Mouse (Mus musculus) telencephalon, adult 2 months (tissue): ENCODE data around the gene Rmdn2.

Source experiments
- DNase-seq: peaks from one replicate; pipeline ENCODE4 v3.0.0-alpha.2; 2011; ENCODE audit warnings: low read depth, low spot score

Gene Rmdn2

DNA sequence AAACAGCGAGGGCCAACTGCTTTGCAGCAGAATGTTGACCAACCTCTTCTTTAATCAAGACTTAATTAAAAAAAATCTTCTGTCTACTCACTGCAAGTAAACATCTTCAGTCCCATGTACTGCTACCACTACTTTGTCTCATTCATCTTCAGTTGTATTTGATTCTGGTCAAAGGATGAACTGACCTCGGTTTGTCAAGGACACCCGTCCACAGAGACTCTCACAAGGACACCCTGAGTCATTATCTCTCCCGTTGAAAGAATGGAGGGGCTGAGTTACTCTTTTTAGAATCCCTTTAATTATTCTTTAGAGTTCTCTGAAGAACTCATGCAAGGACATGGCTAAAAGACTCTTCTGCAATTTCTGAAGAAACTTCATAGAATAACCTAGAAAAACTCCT is at the start of gene Rmdn2:
Rmdn2 (plus strand) TSS at position 319 of the 400 bp plus-strand sequence.
- DNase-seq, result no peak

DNA sequence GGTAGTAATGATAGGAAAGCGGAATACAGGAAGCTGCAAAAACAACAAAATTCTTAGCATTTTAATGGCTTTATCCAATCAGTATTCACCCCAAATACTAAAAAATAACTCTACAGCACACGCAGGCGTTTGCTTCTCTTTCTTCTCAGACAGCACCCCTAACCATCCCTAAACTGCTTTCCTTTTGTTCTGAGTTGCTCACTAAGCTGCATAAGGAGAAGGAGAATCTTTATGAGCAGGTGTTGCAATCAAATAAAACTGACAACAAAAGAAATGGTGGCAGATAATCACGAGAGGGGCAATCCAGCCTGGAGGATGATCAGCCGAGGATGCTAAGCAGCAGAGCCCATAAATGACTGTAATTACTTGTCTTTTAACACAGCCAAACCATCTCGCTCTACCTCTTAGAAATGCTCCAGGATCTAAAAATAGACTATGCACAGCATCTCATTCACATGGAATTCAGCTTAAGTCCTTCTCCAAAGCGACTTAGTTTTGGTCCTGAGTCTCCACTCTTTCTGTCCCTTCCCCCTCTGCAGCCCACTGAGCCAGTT is 48.5 kb upstream of the Rmdn2 start:
- DNase-seq, result no peak

DNA sequence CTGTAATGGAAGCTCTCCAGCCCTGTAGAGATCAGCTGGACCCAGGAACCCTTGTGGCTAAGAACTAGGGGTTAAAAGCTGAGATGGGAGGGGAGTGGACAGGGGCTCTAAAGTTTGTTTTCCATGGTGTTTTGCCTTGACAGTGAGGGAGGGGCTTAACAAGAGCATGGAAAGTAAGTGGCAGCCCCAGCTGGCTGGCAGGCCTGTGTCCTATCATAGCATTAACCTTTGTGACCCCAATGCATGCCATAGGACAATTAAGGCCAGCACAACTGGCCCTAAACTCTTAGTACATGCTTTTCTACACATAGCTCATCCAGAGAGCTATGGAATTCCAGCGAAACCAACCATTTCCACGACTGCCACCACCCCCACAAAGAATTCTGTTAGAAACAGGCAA is 47.9 kb upstream of the Rmdn2 start:
- no peak for DNase-seq

DNA sequence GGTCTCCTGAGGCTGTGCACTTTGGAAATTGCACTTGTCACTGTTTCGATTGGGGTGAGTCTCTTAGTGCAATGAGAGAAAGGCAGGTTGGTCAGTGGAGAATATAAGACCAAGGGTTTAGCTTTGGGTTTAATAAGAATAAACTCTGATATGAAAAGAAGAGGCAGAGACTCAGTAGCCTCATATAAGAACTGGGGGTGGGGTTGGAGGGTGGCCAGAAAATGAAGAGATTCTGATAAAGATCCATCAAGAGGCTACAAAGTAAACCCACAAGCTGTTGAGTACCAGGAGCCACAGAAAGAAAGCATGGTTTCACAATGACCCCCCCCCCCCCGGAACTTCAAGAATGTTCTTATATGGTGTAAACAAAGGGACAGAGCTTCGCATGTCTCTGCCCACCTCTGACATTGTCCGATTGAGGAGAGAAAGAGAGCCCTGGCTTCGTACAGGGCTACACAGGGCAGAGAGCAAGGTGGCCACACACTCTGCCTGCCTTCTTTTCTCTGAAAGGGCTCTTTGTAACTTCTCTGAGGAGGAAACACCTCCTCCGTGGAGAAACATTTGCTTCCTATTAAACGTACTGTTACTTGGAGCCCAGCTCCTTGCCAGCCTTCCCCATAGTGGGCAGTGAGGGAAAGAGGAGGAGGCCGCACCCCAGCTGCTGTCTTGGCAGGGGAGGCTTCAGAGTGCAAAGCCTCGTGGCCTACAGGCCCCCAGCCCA is 46.3 kb upstream of the Rmdn2 start:
- DNase-seq, result no peak

DNA sequence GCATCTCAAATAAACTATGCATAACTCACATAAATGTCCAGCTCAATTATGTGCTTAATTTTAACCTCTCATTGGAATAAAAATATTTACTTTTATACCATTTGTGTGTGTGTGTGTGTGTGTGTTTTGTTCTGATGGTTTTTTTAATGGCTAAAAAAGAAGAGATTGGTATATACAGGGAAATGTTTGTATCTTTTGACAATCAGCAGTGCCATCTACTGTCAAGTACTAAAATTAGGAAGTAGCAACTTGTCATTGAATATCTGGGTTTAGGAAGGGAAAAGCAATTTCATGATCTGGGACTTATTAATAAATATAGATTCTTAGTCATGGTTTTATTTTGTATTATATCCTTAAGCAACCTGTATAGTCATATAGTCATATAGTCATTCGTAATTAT is 43.3 kb upstream of the Rmdn2 start:
- DNase-seq, result peak; percentile 36

DNA sequence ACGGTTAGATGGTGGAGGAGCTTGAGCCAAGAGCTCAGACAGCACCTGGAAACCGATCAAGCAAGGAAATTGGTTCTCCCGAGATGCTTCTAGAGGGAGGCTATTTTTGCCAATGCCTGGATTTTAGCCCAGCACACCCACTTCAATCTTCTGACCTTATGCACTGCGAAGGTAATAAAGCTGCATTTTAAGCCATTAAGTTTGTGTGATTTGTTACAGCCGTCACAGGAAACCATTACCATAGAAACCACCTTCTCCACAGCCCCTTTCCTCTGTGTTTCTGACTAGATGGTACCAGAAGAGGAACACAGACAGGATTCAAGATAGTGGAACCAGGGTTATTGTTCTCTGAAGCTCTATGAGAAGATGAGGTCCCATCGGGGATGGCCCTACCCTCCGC is 33.3 kb upstream of the Rmdn2 start:
- DNase-seq, result no peak

DNA sequence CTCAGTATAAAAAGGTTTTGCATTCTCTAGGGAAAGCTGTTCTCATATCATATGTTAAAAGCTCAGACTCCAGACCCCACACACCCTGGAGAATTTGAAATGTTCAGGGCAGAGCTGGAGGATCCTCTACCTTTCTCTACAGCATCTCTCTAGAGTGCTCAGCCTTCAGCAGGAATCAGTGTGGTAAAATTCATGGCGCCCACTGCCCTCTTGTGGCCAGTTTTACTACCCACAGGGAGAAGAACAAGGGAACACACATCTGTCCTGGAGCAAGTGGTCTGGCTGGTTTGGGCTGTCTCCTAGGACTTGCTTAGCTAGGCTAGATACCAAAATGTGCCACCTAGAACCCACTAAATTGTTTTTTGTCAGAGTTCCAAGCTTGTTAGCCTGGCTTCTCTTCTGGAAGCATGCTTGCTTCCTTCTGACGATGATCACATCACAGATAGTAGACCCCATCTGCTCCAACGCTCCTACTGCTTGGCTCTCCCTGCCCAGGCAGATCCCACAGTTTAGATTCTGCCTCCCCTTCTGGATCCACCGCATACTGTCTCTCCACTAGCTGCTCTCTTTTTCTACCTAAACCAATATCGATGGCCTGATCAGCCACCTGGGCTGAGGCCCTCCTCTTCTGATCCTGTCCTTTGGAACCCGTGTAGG is 31.3 kb upstream of the Rmdn2 start:
- DNase-seq, result peak; percentile 46

DNA sequence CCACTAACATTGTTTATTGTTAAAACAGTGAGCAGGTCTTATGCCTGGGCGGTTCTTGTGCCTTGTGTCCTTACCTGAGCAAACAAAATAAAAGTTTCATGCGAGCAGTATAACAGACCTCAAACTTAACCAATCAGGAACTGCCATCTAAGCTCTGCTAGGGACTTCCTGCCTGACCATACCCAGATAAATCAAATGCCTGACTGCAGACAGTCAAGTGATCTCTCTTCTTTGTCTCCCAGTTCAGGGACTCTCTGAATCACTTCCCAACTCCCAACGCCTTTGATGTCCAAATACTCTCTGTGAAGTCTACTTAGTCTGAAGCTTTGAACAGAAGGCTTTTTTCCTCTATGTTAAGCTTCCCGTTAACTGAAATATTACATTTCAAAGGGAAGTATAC is 28.2 kb upstream of the Rmdn2 start:
- DNase-seq, result no peak

DNA sequence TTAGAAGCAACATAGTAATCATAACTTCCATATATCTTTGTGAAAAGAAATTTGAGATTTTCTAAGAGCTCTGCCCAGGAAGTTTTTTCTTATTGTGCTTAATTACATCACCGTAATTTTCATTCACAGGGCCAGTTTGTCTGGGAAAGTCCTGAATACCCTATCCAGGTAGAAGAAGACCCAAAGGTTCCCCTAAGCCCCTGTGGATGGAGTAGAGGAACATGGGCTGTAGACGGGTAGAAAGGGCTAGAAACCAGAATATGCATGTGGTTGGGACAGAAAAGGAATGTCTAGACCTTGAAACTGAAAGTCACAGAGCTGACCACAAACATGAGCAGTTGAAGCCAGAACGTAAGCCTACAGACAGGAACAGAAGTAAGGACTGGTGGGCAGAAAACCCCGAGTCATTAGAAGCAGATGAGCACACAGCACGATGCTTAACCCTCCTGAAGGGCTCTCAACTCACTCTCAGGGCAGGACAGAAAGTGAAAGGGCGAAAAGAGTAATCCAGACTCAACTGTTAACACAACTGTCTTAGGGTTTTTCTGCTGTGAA is 27.3 kb upstream of the Rmdn2 start:
- DNase-seq, result no peak

DNA sequence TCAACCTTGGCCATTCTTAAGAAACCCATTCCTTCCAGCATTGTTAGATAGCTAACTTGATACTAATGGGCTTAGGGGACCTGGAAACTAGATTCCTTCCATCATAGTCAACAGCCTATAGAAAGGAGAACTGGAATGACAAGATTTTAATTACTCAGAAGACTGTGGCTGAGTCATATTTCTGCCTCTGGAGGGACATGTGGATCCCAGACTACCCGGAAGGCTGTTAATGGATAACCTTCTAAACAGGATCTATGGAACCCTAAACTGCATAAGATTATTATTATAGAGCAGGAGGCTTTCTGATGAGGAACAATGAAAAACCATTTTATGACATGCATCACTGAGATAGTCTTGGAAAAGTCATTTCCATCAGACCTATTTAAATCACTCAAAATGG is 21.8 kb upstream of the Rmdn2 start:
- no peak for DNase-seq

DNA sequence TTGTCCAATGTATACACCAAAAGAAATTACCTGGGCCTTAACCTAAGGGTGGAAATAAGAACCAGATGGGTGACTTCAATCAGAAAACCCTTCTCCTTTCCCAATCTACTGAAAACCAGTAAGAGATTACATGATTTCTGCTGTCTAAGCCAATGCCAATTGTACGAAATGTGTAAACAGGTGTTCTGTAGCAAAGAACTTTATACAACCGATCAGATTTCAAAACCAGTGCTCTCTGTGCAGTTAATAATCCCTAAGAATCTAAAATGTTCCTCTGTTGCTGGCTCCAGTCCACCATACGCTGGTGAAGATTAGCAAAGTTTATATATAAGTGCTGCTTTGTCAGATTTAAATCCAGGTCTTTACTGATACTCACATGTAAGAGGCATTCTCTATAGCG is 15.7 kb upstream of the Rmdn2 start:
- no peak for DNase-seq

DNA sequence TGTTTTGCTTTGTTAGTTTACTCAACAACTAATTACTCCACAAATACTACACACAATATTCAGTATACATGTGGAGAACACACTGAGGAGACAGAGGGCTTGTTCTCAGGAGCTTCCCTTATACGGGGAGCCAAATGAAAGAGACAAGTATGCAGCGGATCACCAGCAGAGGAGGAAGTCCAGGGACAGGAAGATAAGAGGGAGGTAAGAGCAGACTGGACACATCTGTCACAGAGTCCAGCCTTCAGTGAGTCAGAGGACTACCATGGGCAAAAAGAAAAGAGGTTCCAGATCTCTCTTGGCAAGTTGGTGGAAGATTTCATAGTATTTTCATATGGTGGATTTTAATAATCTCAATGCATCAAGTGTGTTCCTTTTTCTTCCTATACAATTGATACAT is 13.5 kb upstream of the Rmdn2 start:
- DNase-seq, result no peak

DNA sequence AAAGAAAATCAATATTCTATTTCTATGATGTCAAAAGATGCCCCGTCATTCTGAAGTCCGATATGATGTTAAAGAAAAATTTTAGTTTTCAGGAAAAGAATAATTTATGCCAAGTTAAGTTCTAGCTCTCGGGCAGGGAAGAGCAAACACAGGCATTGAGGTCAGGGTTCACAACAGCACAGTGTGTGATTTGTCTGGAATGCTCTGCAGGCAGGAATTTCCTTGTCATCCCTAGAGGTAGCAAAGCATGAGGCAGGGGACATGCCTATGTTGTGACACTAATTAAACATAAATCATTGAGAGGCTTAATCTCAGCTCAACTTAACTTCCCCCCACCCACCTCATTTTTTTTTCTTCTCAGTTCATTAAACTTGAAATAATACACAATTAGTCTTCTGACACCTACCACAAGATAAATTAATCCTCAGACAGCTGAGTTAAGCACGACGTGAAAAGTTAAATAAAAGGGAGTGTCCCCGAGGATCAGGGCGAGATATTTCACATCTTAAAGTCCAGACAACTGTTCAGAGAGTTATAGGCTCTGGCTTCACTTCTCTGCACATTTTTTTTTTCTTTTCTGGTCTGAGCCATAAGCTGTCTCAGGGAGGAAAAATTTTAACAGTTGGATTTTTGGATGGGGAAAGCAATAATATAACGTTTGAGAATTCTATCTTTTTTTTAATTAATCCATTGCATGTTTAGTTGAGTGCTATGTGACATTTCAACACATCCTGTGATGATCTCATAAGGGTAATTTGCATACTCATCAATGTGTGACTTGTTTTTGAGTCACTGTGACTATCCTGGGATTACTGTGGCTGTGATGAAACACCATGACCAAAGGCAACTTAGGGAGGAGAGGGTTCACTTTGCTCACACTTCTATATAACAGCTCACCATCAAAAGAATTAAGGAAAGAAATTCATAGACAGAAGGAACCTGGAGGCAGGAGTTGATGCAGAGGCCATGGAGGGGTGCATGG is 12.8 kb upstream of the Rmdn2 start:
- no peak for DNase-seq

DNA sequence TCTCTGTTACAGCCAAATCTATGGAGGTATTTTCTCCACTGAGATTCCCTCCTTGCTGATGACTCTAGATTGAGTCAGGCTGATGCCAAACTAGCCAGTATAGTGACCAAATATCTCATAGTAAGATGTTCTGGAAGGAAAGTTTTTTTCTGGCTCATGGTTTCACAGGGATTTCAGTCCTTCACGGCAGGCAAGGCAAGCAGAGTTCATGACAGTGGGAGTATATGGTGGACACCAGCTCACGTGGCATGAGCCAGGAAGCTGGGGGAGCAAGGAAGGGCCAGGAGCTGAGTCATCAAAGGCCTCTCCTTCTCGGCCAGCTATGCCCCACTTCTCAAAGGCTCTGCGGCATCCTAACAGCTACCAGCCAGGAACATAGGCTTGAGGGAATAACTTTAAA is 11.6 kb upstream of the Rmdn2 start:
- no peak for DNase-seq

DNA sequence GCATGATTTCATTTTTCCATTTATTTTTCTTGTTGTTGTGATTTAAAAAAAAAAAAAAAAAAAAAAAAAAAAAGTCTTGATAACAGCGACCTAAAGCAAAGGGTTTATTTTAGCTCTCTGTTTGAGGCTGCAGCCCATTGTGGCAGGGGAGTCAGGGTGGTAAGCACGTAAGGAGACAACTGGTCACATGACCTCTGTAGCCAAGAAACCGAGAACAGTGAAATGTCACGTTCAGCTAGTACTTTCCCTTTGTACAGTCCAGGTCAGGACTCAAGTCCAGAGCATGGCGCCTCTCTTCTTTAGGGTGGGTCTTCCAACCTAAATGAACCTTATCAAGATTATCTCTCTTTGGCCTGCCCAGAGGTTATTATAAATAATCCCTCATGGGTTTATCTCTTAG is 9.3 kb upstream of the Rmdn2 start:
- no peak for DNase-seq

DNA sequence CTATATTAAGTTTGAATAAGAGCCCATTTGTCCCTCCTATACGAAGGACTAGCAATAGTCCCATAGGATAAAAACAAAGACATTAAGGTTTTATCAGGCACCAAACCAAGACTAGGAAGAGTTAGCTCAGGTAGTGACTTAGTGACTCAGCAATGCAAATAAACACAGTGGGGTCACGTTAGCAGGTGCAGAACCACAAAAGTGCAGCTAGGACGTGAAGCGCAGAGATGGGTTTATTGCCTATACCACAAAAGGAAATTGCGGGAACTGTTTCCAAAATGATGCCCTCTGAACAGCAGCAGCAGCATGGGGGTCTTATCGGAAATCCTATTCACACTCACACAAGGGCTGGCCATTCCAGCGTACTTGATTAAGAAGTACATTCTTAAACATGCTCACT is 8.2 kb upstream of the Rmdn2 start:
- DNase-seq, result no peak

DNA sequence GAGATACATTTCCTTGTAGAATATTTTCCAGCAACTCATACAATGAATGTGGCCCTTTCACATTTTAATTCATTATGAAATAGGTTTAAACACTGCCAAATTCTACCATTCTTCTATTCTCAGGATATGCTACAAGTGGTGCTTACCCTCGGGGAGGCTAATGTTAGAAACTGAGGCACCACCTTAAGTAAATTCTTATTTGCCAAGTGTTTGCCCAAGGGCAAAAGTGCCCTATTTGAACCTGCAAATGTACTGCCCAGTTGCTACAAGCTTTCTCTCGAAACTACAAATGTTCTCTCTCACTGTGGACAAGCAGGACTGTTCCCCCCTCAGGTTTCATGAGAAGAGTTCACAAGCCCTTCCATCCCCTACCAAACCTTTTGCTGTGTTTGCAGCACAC is 5.9 kb upstream of the Rmdn2 start:
- no peak for DNase-seq

DNA sequence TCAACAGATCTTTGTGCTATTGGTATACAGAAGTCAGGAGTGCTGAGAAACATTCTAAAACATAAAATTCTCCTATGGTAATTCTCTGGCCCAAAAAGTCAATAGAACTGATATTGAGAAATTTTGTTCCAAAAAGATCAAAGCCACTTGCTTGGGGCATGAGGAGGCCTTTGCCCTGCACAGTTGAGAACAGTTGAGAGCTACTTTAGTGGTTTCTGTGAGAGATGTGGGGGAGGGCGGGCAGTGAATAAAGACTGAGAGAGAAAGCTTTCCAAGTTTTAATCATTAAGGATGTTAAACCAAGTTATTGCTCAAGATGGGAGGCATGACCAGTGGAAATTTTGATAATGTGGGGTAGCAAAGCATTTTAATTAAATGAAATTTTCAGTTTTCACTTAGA is 2.0 kb upstream of the Rmdn2 start:
- DNase-seq, result no peak

DNA sequence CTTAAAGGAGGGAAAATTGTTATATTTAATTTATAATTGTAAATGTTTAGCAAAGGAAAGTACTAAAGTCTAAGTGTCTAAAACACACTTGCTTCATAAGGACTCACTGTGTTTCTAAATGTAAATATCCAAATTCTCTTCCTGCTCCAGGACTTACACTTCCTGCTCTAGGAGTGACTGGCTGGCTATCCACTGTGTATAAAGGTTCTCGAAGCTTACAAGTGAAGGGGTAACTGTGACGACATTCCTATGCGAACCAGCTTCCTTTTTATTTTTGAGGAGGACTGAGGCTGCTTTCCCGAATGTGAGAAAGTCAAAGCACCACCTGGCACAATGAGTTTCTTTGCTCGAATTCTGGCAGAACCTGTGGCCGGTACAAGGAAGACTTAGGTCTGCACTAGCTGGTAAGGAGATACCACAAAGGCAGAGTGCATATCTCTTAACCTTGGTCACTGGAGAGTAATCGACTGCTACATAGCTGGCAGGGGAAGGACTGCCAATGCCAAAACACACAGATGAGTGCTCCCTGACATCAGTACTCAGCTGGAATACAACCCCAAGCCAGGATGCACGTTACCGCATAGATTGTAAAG is 1.4 kb upstream of the Rmdn2 start:
- no peak for DNase-seq

DNA sequence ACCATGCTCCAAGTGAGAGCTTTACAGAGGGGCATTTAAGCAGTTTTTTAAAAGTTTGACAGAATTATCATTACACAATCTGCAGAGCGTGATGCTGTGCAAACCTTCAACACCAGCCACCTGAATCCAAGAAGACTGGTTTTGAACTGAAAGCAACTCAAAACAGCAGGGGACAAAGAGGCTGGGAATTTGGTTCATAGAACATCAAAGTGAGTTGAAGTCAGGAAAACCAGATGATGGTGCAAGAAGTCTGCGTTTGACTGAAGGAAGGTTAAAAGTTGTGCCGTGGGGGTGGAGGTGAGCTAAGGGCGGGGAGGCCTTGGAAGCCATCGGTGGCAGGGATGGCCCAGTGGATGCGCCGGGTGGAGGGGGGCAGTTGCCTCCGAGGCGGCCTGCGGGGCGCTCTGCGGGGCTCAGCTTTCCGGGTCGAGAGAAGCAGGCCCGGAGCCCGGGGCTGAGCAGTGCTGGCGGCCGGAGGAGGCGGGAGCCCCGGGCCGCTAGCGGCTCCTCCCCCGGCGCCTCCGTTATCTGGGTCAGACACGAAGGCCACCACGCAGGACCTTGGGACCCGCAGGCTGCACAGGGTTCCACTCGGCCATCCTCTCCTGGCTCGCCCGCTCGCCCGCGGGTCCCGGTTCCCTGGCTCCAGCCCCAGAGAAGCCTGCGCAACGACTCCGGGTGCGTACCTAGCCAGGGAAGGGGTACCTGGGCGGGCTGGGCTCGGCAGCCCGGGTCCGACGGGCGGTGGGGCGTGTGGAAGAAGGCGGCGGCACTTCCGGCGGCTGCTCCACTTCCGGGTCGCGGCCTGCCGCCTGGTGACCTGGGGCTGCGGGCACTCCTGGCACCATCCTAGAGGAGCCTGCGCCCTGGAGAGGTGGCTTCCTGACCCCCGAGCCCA is 3.3 kb downstream of the Rmdn2 start:
- DNase-seq, result peak; percentile 38
